Mouse (Mus musculus) forebrain, embryonic 16.5 days (tissue): ENCODE data around the gene Uso1. TPM values are rescaled to one million over a fixed set of nuclear protein-coding genes. Genes with fewer than 3 reads are reported as not detected.

ENCODE experiments used
- ATAC-seq: fragments of 200-750 bp; cut with Nextera tagmentation; 2 replicates; pipeline ENCODE4 v1.8.0; 2017; ENCODE audit warnings: mild to moderate bottlenecking, moderate library complexity
- H3K27ac ChIP-seq: fragments of 300-500 bp; sonication (generic); 2 replicates; pipeline ENCODE4 v1.5.1; 2014; ENCODE audit warnings: low read length, control low read depth
- H3K27me3 ChIP-seq: fragments of 300-500 bp; sonication (generic); replicated peaks from 2 replicates; pipeline ENCODE4 v1.6.1; 2014; ENCODE audit warnings: low read length; ENCODE audit not compliant: control insufficient read depth, insufficient read depth
- H3K36me3 ChIP-seq: fragments of 300-500 bp; sonication (generic); 2 replicates; pipeline ENCODE4 v1.6.1; 2014; ENCODE audit not compliant: control insufficient read depth, insufficient read depth
- H3K4me1 ChIP-seq: fragments of 300-500 bp; sonication (generic); replicated peaks from 2 replicates; pipeline ENCODE4 v1.6.1; 2014; ENCODE audit warnings: low read length; ENCODE audit not compliant: control insufficient read depth, insufficient read depth
- H3K4me2 ChIP-seq: fragments of 300-500 bp; sonication (generic); 2 replicates; pipeline ENCODE4 v1.6.1; 2014; ENCODE audit warnings: mild to moderate bottlenecking, low read length, control low read depth
- H3K4me3 ChIP-seq: fragments of 300-500 bp; sonication (generic); replicated peaks from 2 replicates; pipeline ENCODE4 v1.5.1; 2014; ENCODE audit warnings: mild to moderate bottlenecking, low read length, control low read depth
- H3K9ac ChIP-seq: fragments of 300-500 bp; sonication (generic); replicated peaks from 2 replicates; pipeline ENCODE4 v1.6.1; 2014; ENCODE audit warnings: low read depth, low read length, control low read depth
- H3K9me3 ChIP-seq: fragments of 300-500 bp; sonication (generic); 2 replicates; pipeline ENCODE4 v1.6.1; 2016; ENCODE audit warnings: low read length; ENCODE audit not compliant: control insufficient read depth
- WGBS: fragments of 180-500 bp; shearing (Covaris S2); extraction: QIAGEN DNeasy Blood & Tissue Kit; methylation state at CpG from one replicate; pipeline ENCODE4 v1.1.7; 2014; 5-methylcytosine and 5-hydroxymethylcytosine counted together
- polyA plus RNA-seq: library from polyadenylated mRNA; unstranded; fragments of >200 nt; fragmentation: Nextera tagmentation; extraction: Ambion mirVana; gene quantifications from 2 replicates; pipeline ENCODE4 v1.2.1, GENCODE M21; 2015

The Uso1 gene
- polyA plus RNA-seq, 1 experiment from 2014 or later, result 39.2 TPM

GRCm38 (mm10) chr5:92134934-92135333 is 2.8 kb upstream of the Uso1 start:
- no peak for ATAC-seq
- Histone ChIP-seq H3K27ac (no peak overlapping the region), H3K4me3 (no peak overlapping the region), H3K36me3 (no peaks in the 10 kb centered on the region), H3K9me3 (no peaks in the 10 kb centered on the region), H3K9ac (no peak overlapping the region), H3K27me3 (no peaks in the 10 kb centered on the region), H3K4me2 (no peak overlapping the region), H3K4me1 (peaks cover 25% of the 10 kb centered on the region)
- WGBS, result 79% methylated on average over 3 of the region's 3 CpGs

DNA sequence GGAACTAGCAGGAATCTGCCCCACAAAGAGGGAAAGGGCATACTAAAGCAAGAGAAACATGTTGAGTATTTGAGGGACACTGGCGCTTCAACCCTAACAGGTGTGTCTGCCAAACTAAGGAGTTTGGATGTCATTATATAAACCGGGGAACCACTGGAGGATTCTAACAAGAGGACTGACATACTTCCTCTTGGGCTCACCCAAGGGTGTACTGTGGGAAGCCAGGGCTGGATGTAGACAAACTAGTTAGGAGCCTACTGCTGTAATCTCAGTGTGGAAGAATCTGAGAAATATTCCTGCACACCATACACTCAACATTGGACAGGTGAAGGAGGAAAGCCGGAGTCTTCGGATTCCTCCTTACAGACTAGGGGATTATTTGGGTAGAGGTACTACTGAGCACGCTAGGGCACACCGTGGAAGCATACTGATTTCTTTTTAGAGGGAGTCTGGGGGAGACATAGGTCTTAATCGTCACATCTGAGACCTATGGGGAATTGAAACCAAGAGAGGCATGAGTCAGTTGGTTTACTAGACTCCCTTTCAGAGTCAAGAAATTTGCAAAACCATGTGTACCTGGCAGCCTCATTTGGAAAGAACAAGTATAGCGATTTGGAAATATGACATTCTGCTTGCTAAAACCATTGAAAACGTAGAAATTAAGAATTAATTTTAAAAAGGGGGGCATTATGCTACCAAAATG is 1.1 kb upstream of the Uso1 start:
- no peak overlapping the region for H3K27ac ChIP-seq

DNA sequence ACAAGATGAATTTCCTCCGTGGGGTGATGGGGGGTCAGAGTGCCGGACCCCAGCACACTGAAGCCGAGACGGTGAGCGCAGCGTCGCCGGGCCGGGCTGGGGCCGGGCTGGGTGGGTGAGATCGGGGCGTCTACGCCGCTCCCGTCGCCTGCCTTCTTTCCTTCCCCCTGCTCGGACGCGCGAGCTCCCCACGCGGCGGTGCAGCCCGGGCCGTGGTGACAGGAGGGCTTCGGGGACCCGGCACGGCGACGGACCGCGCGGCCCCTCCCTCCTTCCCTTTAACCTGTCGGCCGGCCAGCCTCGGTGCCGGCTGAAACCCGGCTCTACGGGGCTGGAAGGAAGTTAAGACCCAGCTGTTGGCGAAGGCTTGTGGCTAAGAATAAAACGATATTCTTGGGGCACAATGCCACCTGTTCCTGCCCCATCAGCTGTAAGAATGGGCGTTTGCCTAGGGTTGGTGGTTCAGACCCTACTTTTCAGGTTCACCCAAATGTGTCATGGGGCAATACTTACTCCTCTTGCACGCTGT is 419 bp downstream of the Uso1 start:
- H3K27me3 ChIP-seq, result no peaks in the 10 kb centered on the region
- H3K4me1 ChIP-seq, result peaks cover 25% of the 10 kb centered on the region
- under 1% methylated on average over 40 of the region's 43 CpGs for WGBS

More for the DNA sequence above, 1.1 kb upstream of the Uso1 start:
- Histone ChIP-seq H3K27me3 (no peaks in the 10 kb centered on the region), H3K9ac (peak overlapping the region; percentile 95), H3K4me2 (peak overlapping the region; percentile 85), H3K4me1 (peaks cover 25% of the 10 kb centered on the region), H3K9me3 (no peaks in the 10 kb centered on the region), H3K4me3 (peak overlapping the region; percentile 93), H3K36me3 (no peaks in the 10 kb centered on the region)
- WGBS, result 67% methylated on average over 9 of the region's 9 CpGs
- no peak for ATAC-seq

DNA sequence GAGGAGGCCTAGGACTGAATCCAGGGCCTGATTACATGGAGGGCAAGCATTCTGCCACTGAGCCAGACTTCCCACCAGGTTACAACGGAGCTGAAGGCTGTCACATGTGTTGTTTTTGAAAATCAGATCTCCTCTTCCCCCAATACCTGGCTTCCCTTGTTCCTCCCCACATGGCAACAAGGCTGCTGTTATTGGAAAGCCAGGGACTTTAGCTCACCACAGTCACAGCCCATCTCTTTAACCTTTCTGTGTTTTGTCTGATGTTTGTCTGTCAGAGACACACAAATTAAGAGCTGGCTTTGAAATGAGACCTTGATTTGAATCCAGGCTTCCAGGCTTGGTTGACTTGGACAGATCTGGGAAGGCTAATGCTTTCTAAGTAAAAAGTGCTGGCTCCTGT is 1.5 kb downstream of the Uso1 start:
- peak overlapping the region; percentile 85 for H3K4me2 ChIP-seq
- 19% methylated on average over 1 of the region's 1 CpGs for WGBS
- no peaks in the 10 kb centered on the region for H3K9me3 ChIP-seq
- 0 out of 2 replicates have a peak overlapping the region, but pooled peaks have one; percentile 9 for H3K9ac ChIP-seq
- H3K4me3 ChIP-seq, result no peak overlapping the region; the same call in 1 of the 2 replicates
- ATAC-seq, result no peak
- no peak overlapping the region for H3K27ac ChIP-seq
- peaks cover 25% of the 10 kb centered on the region for H3K4me1 ChIP-seq
- no peaks in the 10 kb centered on the region for H3K36me3 ChIP-seq
- no peaks in the 10 kb centered on the region for H3K27me3 ChIP-seq

More for the DNA sequence above, 419 bp downstream of the Uso1 start:
- Histone ChIP-seq H3K4me2 (peak overlapping the region; percentile 85), H3K9ac (peak overlapping the region; percentile 95), H3K9me3 (no peaks in the 10 kb centered on the region), H3K4me3 (peak overlapping the region; percentile 93), H3K27ac (peak overlapping the region; percentile 83), H3K36me3 (no peaks in the 10 kb centered on the region)
- peak; percentile 74 for ATAC-seq

GRCm38 (mm10) chr5:92141696-92142095 is 4.0 kb downstream of the Uso1 start:
- H3K36me3 ChIP-seq, result no peaks in the 10 kb centered on the region
- H3K4me3 ChIP-seq, result no peak overlapping the region
- no peaks in the 10 kb centered on the region for H3K27me3 ChIP-seq
- no peaks in the 10 kb centered on the region for H3K9me3 ChIP-seq
- no peak overlapping the region for H3K27ac ChIP-seq
- no peak for ATAC-seq
- H3K4me1 ChIP-seq, result peaks cover 17% of the 10 kb centered on the region
- H3K4me2 ChIP-seq, result no peak overlapping the region
- WGBS, result 72% methylated on average over 5 of the region's 5 CpGs
- H3K9ac ChIP-seq, result no peak overlapping the region

DNA sequence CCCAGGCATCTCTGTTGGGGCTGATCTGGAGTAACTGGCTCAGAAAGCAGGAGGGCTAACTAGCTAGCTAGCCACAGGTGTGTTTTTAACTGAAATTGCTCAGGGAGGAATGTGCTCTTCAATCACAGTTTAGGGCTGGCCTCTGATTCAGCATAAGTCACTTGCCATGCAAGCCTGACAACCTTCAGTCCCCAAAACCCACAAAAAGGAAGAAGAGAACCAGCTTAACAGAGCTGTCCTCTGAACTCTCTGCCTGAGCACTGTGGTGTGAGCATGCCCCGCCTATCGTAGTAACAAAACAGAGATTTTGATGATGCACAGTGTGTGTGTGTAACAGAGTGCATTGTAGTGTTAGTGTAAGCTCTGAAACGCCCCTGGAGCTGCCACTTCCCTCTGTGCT is 4.7 kb downstream of the Uso1 start:
- Histone ChIP-seq H3K4me3 (no peak overlapping the region), H3K36me3 (no peaks in the 10 kb centered on the region), H3K27me3 (no peaks in the 10 kb centered on the region), H3K27ac (no peak overlapping the region), H3K4me1 (peaks cover 14% of the 10 kb centered on the region), H3K9me3 (no peaks in the 10 kb centered on the region), H3K4me2 (no peak overlapping the region), H3K9ac (no peak overlapping the region)
- ATAC-seq, result no peak
- 85% methylated on average over 3 of the region's 3 CpGs for WGBS

- H3K9me3 ChIP-seq, result no peaks in the 10 kb centered on the region
- no peaks in the 10 kb centered on the region for H3K27me3 ChIP-seq
- H3K27ac ChIP-seq, result no peak overlapping the region
- no peaks in the 10 kb centered on the region for H3K36me3 ChIP-seq
- ATAC-seq, result no peak
- WGBS, result 96% methylated on average over 6 of the region's 6 CpGs
- H3K9ac ChIP-seq, result no peak overlapping the region
- H3K4me1 ChIP-seq, result peaks cover 11% of the 10 kb centered on the region
- no peak overlapping the region for H3K4me2 ChIP-seq
- H3K4me3 ChIP-seq, result no peak overlapping the region
Observed at GRCm38 (mm10) chr5:92143665-92144064, 5.9 kb downstream of the Uso1 start.

GRCm38 (mm10) chr5:92144954-92145708 is 7.4 kb downstream of the Uso1 start:
- 95% methylated on average over 7 of the region's 7 CpGs for WGBS
- no peak overlapping the region for H3K4me2 ChIP-seq
- no peak for ATAC-seq
- no peak overlapping the region for H3K4me3 ChIP-seq
- no peaks in the 10 kb centered on the region for H3K9me3 ChIP-seq
- no peaks in the 10 kb centered on the region for H3K36me3 ChIP-seq
- no peak overlapping the region for H3K9ac ChIP-seq
- no peaks in the 10 kb centered on the region for H3K27me3 ChIP-seq
- H3K27ac ChIP-seq, result no peak overlapping the region
- no peaks in the 10 kb centered on the region for H3K4me1 ChIP-seq

DNA sequence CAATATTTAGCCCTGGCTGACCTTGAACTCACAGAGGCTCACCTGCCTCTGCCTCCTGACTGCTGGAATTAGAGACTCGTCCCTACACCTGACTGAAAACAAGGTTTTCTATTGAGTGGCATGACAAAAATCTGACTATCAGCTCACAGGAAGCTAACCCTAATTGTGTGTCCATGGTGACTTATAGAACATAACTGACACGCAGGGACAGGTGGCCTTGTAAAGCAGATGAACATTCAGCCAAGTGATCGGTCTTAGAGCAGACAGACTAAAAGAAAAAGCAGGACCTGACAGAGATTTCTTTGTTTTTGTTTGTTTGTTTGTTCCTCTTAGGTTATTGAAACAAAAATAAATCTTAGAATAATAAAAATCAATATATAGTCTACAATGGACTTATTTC is 10.5 kb downstream of the Uso1 start:
- Histone ChIP-seq H3K9ac (no peak overlapping the region), H3K4me3 (no peak overlapping the region), H3K4me1 (no peaks in the 10 kb centered on the region), H3K27ac (no peak overlapping the region), H3K9me3 (no peaks in the 10 kb centered on the region), H3K36me3 (peaks cover 6% of the 10 kb centered on the region; the same call in 1 of the 2 replicates), H3K4me2 (no peak overlapping the region), H3K27me3 (no peaks in the 10 kb centered on the region)
- WGBS, result 91% methylated on average over 3 of the region's 3 CpGs
- ATAC-seq, result no peak
